Mouse (Mus musculus): ENCODE data around the gene Limd1. TPM values are rescaled to one million over a fixed set of nuclear protein-coding genes. Genes with fewer than 3 reads are reported as not detected.

Limd1 gene
- total and polyA plus RNA-seq, 3 experiments = 14.0 to 30.3 (median 22.8) TPM

DNA sequence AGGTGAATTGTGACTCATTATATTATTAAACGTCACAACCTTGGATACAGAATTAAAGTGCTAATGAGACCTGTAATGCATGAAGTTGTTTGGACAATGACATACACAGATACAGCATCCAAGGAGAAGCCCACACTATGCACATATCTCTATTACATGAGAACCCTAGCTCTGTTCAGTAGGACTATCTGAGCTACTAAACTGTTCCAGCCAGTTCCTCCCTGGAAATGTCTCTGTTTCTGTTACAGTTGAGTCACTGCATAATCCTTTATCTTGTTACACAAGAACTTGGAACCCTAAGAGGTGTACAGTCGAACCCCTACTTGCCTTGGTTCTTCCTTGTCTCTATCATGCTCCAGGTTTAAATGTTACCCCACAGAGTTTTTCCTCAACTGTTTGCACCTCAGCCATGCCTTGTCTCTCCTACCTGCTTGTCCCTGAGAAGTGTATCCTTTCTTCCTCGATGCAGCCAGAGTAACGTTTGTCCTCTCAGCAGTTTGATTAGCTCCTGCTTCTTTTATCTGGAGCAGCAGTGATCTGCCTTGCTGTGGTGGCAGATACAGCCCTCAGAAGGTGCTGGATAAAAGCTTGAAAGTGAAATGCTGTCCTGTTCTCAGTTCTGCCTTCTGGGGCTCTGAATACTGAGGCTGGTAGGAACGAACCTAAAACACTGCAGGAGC is 10.0 kb upstream of the Limd1 start:
- no peaks in the 10 kb centered on the region for H3K36me3 ChIP-seq (replicated peaks)
- ATAC-seq (ENCODE audit: extremely low read depth, insufficient number of reproducible peaks, low FRiP score, poor library complexity, severe bottlenecking) = no peak
- no peaks in the 10 kb centered on the region for H3K9me3 ChIP-seq (replicated peaks)
- H3K27me3 ChIP-seq (ENCODE audit: insufficient read depth, low read length) = peaks cover 21% of the 10 kb centered on the region
- no peak overlapping the region for H3K4me3 ChIP-seq (ENCODE audit: low read depth, low read length)
- DNase-seq (ENCODE audit: low spot score) = no peak
- H3K4me1 ChIP-seq (ENCODE audit: insufficient read depth, low read depth, low read length) = peaks cover 3% of the 10 kb centered on the region; the same call in 1 of the 2 replicates
- no peak for TF ChIP-seq CTCF (IDR thresholded peaks at IDR 0.05; ENCODE audit: low read depth, low read length)
- TF ChIP-seq GATA2 (IDR thresholded peaks at IDR 0.05; ENCODE audit: borderline replicate concordance, low read depth, low read length) = no peak
- no peak for TF ChIP-seq POLR2AphosphoS5 (IDR thresholded peaks at IDR 0.05; ENCODE audit: insufficient replicate concordance, low read depth, low read length)
- no peak for TF ChIP-seq GATA1 (IDR thresholded peaks at IDR 0.05; ENCODE audit: borderline replicate concordance, low read length)
- no peak for TF ChIP-seq TAL1 (conservative IDR thresholded peaks at IDR 0.05; ENCODE audit: low read depth, low read length)

DNA sequence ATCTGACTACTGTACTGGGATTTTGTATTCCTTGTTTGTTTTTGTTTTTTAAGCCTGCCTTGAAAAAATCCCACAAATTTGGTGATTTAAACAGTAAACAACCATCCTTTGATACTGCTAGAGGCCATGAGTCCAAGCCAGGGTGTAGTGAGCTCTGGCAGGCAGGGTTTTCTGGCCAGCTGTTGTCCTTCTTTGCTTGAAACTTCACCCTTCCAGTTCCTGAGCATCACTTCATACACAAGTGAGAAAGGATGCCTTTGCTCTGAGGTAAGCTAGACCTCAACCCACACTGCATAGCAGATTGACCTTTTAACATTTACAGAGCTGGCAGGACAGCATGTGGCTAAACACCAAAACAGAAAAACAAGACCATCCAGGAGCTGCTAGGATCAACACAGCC is 9.4 kb upstream of the Limd1 start:
- TF ChIP-seq CTCF (IDR thresholded peaks at IDR 0.05; ENCODE audit: low read depth, low read length) (no peak), POLR2AphosphoS5 (IDR thresholded peaks at IDR 0.05; ENCODE audit: insufficient replicate concordance, low read depth, low read length) (no peak), GATA2 (IDR thresholded peaks at IDR 0.05; ENCODE audit: borderline replicate concordance, low read depth, low read length) (no peak), GATA1 (IDR thresholded peaks at IDR 0.05; ENCODE audit: borderline replicate concordance, low read length) (no peak), TAL1 (conservative IDR thresholded peaks at IDR 0.05; ENCODE audit: low read depth, low read length) (no peak)
- H3K9me3 ChIP-seq (replicated peaks) = no peaks in the 10 kb centered on the region
- ATAC-seq (ENCODE audit: extremely low read depth, insufficient number of reproducible peaks, low FRiP score, poor library complexity, severe bottlenecking) (no peak), DNase-seq (ENCODE audit: low spot score) (no peak)
- peaks cover 3% of the 10 kb centered on the region; the same call in 1 of the 2 replicates for H3K4me1 ChIP-seq (ENCODE audit: insufficient read depth, low read depth, low read length)
- no peak overlapping the region for H3K4me3 ChIP-seq (ENCODE audit: low read depth, low read length)
- peaks cover 24% of the 10 kb centered on the region for H3K27me3 ChIP-seq (ENCODE audit: insufficient read depth, low read length)
- no peaks in the 10 kb centered on the region for H3K36me3 ChIP-seq (replicated peaks)

DNA sequence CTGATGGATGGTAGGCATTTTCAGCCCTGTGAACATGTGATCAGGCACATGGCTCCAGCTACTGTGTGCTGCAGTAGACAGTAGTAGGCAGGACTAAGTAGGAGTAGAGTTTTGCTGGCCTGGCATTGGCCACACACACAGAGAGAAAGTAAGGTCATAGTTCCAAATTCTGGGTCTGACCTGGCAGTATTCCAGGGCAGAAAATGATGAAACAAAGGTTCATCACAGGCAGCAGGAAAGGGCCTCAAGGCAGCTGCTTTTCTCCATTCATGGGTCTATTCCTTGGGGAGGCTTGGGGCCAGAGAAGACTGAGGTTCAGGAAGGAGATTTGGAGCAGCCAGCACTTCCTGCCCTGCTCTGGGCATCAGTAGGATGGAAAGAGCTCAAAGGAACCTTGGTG is 5.1 kb upstream of the Limd1 start:
- Histone ChIP-seq H3K4me3 (ENCODE audit: low read depth, low read length) (no peak overlapping the region), H3K27me3 (ENCODE audit: insufficient read depth, low read length) (peaks cover 27% of the 10 kb centered on the region), H3K36me3 (replicated peaks) (no peaks in the 10 kb centered on the region), H3K4me1 (ENCODE audit: insufficient read depth, low read depth, low read length) (peaks cover 6% of the 10 kb centered on the region), H3K9me3 (replicated peaks) (no peaks in the 10 kb centered on the region)
- ATAC-seq (ENCODE audit: extremely low read depth, insufficient number of reproducible peaks, low FRiP score, poor library complexity, severe bottlenecking) (no peak), DNase-seq (ENCODE audit: low spot score) (no peak)
- TF ChIP-seq POLR2AphosphoS5 (IDR thresholded peaks at IDR 0.05; ENCODE audit: insufficient replicate concordance, low read depth, low read length) (no peak), CTCF (IDR thresholded peaks at IDR 0.05; ENCODE audit: low read depth, low read length) (no peak), TAL1 (conservative IDR thresholded peaks at IDR 0.05; ENCODE audit: low read depth, low read length) (no peak), GATA1 (IDR thresholded peaks at IDR 0.05; ENCODE audit: borderline replicate concordance, low read length) (no peak), GATA2 (IDR thresholded peaks at IDR 0.05; ENCODE audit: borderline replicate concordance, low read depth, low read length) (no peak)

DNA sequence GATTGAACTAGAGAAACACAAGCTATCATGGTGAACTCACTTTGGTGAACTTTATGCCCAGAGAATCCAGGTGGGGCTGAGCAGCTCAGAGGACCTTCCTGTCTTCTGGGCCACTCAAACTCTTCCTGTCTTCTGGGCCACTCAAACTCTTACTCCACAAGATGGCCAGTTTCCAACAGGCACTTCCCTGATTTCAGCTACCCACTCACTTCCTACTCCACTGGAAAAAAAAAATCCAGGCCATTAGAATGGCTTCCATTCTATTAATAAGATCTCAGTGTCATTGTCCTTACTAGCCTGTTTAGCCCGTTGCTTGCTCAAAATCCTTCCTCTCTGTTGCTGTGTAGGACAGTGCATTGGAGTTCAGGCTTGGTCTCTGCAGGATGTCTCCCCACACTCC is 2.9 kb upstream of the Limd1 start:
- Histone ChIP-seq H3K27me3 (ENCODE audit: insufficient read depth, low read length) (peaks cover 27% of the 10 kb centered on the region), H3K4me3 (ENCODE audit: low read depth, low read length) (no peak overlapping the region), H3K4me1 (ENCODE audit: insufficient read depth, low read depth, low read length) (peaks cover 23% of the 10 kb centered on the region), H3K36me3 (replicated peaks) (peaks cover 14% of the 10 kb centered on the region), H3K9me3 (replicated peaks) (no peaks in the 10 kb centered on the region)
- DNase-seq (ENCODE audit: low spot score) = no peak
- no peak for ATAC-seq (ENCODE audit: extremely low read depth, insufficient number of reproducible peaks, low FRiP score, poor library complexity, severe bottlenecking)
- TF ChIP-seq TAL1 (conservative IDR thresholded peaks at IDR 0.05; ENCODE audit: low read depth, low read length) = no peak
- TF ChIP-seq CTCF (IDR thresholded peaks at IDR 0.05; ENCODE audit: low read depth, low read length) = no peak
- TF ChIP-seq GATA2 (IDR thresholded peaks at IDR 0.05; ENCODE audit: borderline replicate concordance, low read depth, low read length) = no peak
- TF ChIP-seq POLR2AphosphoS5 (IDR thresholded peaks at IDR 0.05; ENCODE audit: insufficient replicate concordance, low read depth, low read length) = no peak
- no peak for TF ChIP-seq GATA1 (IDR thresholded peaks at IDR 0.05; ENCODE audit: borderline replicate concordance, low read length)

DNA sequence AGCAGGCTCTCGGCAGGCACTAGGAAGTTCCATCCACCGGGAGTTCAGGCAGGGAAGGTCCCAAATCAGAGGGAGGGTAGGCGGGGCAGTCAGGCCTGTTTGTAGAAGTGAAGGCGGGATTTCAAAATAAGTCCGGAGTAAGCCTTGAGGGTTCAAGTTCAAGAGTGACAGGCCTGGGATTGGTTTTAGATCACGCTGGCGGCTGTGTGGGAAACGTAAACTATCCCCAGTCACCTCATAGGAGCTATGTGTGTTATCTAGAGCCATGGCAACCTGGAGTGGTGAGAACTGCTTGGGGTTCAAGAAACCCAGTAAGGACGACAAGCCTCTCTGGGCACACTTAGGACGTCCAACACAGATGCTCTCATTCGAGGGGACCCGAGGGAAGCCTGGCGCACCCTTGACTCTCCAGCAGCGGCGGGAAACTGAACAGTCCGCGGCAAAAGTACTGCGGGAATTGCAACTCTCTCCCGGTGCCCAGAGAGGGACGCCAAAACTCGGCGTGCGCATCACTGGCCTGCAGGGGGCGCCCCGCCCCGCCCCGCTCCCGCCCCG is 398 bp upstream of the Limd1 start:
- H3K4me3 ChIP-seq (ENCODE audit: low read depth, low read length) = peak overlapping the region; percentile 65; the same call in 1 of the 2 replicates
- TF ChIP-seq CTCF (IDR thresholded peaks at IDR 0.05; ENCODE audit: low read depth, low read length) (peak; percentile 24; the same call in 1 of the 2 replicates), GATA1 (IDR thresholded peaks at IDR 0.05; ENCODE audit: borderline replicate concordance, low read length) (no peak)
- ATAC-seq (ENCODE audit: extremely low read depth, insufficient number of reproducible peaks, low FRiP score, poor library complexity, severe bottlenecking) (peak; percentile 52), DNase-seq (ENCODE audit: low spot score) (no peak)
- peaks cover 48% of the 10 kb centered on the region for H3K4me1 ChIP-seq (ENCODE audit: insufficient read depth, low read depth, low read length)
- no peaks in the 10 kb centered on the region for H3K9me3 ChIP-seq (replicated peaks)
- H3K27me3 ChIP-seq (ENCODE audit: insufficient read depth, low read length) = peaks cover 14% of the 10 kb centered on the region
- H3K36me3 ChIP-seq (replicated peaks) = peaks cover 38% of the 10 kb centered on the region

DNA sequence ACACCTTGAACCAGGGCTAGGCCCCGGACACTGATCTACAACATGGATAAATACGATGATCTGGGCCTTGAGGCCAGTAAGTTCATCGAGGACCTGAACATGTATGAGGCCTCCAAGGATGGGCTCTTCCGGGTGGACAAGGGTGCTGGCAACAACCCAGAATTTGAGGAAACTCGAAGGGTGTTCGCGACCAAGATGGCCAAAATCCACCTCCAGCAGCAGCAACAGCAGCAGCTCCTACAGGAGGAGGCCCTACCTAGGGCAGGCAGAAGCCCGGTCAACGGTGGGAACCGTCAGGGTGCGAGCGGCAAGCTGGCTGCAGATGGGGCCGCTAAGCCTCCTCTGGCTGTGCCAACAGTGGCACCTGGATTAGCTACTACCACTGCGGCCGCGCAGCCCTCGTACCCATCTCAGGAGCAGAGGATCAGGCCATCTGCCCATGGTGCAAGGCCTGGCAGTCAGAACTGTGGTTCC is 727 bp downstream of the Limd1 start:
- Histone ChIP-seq H3K4me1 (ENCODE audit: insufficient read depth, low read depth, low read length) (peaks cover 58% of the 10 kb centered on the region), H3K4me3 (ENCODE audit: low read depth, low read length) (peak overlapping the region; percentile 77), H3K9me3 (replicated peaks) (no peaks in the 10 kb centered on the region), H3K36me3 (replicated peaks) (peaks cover 50% of the 10 kb centered on the region), H3K27me3 (ENCODE audit: insufficient read depth, low read length) (peaks cover 7% of the 10 kb centered on the region; the same call in 1 of the 2 replicates)
- DNase-seq (ENCODE audit: low spot score) = no peak
- TF ChIP-seq TAL1 (conservative IDR thresholded peaks at IDR 0.05; ENCODE audit: low read depth, low read length) (no peak), GATA2 (IDR thresholded peaks at IDR 0.05; ENCODE audit: borderline replicate concordance, low read depth, low read length) (no peak), POLR2AphosphoS5 (IDR thresholded peaks at IDR 0.05; ENCODE audit: insufficient replicate concordance, low read depth, low read length) (no peak), GATA1 (IDR thresholded peaks at IDR 0.05; ENCODE audit: borderline replicate concordance, low read length) (no peak), CTCF (IDR thresholded peaks at IDR 0.05; ENCODE audit: low read depth, low read length) (no peak)
- peak; percentile 22; the same call in 1 of the 2 replicates for ATAC-seq (ENCODE audit: extremely low read depth, insufficient number of reproducible peaks, low FRiP score, poor library complexity, severe bottlenecking)

All from G1E (cell line).